Mouse (Mus musculus) c-Kit-positive CD71-positive TER-119-negative erythroid progenitor cells, embryonic 14.5 days (primary cell): Measurements from ENCODE around the gene Dtx1.

Source experiments
- DNase-seq: peaks from one replicate; pipeline ENCODE4 v3.0.0-alpha.2; 2013; ENCODE audit warnings: low read depth

The Dtx1 gene

GRCm38 (mm10) chr5:120711827-120712226 is at the start of gene Dtx1:
TSS of gene Dtx1 (minus strand) at chr5:120711927.
- DNase-seq: no peak

DNA sequence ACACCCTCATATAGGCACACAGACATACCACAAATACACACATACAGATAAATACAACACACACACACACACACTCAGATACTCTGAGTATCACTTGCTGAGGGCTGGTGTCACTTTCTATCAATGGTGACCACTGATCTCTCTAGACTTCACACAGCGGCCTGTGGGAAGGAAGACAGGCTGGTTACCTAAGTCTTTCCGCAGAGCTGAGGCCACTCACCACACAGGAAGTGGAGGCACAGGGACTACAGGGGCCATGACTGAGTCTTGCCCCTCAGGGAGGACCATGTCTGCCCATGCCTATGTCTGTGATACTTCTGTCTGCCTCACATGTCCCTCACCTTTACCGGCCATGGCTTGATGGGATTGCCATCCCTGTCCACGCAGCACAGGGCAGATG is 42.5 kb upstream of the Dtx1 start:
- DNase-seq: no peak

- DNase-seq: no peak
These were observed 41.1 kb upstream of the Dtx1 start for GRCm38 (mm10) chr5:120752786-120753185.

DNA sequence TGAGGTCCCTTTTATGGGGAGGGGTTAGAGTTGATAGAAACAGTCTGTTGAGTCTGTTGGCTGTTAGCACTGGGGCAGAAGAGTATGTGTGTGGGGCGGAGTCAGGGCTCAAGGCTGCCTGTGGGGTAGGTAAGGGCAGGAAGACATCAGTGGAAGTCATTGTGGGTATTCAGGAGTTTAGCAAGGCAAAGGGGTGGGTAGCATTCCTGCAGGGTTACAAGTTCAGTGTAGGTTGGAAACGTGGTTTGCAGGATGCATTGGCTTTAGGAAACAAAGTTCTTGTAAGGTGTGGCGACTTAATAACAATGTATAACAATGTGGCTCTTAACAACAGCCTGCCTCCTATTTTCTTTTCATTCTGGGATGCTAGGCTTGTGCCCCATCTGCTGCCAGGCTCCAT is 39.5 kb upstream of the Dtx1 start:
- no peak for DNase-seq

- DNase-seq: no peak
These were observed 38.0 kb upstream of the Dtx1 start, which contains the start of gene Oas2 for GRCm38 (mm10) chr5:120749688-120750087. TSS of gene Oas2 (minus strand) at chr5:120749853.

GRCm38 (mm10) chr5:120746451-120746850 is 34.7 kb upstream of the Dtx1 start:
- peak; percentile 30 for DNase-seq

- DNase-seq: peak; percentile 21
These were observed 30.4 kb upstream of the Dtx1 start for GRCm38 (mm10) chr5:120742125-120742524.

DNA sequence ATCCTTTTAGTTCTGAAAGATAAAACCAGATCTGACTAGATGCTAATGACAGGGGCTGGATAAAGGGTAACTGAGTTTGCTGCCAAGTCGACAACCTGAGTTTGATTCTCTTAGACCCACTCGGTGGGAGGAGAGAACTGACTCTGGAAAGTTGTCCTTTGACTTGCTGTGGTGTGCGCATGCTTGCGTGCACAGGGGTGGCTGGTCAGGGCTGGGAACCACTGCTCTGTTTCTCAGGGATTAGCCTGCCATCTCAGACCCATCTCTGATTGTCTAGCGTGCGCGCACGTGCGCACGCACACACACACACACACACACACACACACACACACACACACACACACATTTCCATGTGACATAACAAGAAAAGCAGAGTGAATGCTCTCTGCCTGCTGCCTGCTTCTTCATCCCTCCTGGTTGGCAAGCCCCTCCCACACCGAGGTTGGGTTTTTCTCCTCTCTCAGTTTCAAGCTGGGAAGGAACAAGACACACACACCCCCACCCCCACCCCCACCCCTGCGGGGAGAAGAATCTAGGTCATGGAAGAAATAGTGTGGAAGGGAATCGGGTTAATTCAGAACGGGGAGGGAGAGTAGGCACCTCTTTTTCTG is 22.8 kb upstream of the Dtx1 start:
- DNase-seq: no peak

DNA sequence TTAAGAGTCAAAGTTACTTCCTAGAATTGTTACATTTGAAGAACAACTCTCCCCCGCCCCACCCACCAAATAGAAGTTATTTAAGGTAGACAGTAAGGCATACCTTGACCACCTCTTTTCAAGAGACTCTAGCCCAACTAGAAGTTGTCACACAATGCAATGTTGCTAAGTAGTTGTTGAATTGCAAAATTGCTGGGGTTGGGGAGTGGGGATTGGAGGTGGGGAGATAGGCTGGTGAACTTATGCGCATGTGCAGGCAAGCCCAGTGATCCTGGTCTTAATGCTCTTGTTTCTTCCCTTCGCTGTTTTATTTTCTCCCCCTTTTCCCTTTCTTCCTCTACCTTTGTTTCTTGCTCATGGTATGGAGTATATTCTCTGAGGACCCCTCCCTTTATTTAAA is 22.0 kb upstream of the Dtx1 start:
- no peak for DNase-seq

DNA sequence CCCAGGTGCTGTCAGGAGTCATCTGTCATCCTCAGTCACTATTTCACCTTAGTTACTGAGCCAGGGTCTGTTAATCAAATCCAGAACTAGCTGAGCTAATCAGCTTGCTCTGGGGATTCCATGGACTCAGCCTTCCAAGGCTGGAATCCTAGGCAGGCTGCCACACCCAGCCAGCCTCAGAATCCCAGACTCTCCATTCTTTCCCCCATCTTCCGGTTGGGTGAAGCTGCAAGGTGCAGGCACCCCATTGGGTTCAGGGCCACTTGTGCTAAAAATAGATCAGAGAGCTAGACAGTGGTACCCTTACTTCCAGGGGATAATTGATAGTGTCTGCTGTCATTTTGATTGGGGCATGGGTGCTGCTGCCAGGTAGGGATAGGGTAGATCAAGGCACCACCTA is 21.0 kb upstream of the Dtx1 start:
- no peak for DNase-seq

GRCm38 (mm10) chr5:120729319-120729718 is 17.6 kb upstream of the Dtx1 start:
- DNase-seq: no peak

- DNase-seq: no peak
These were observed 14.2 kb upstream of the Dtx1 start for GRCm38 (mm10) chr5:120725811-120726455.

DNA sequence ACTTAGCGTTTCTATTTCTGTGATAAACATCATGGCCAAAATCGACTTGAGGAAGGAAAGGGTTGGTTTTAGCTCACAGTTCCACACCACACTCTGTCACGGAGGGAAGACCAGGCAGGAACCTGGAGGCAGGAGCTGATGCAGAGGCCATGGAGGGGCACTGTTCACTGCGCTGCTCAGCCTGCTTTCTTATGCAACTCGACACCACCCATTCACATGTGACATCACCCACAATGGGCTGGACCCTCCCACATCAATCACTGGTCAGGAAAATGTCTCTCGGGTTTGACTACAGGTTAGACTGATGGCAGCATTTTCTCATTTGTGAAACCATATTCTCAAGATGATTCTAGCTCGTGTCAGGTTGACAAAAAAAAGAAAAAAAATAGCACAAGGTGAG is 9.3 kb upstream of the Dtx1 start:
- no peak for DNase-seq

DNA sequence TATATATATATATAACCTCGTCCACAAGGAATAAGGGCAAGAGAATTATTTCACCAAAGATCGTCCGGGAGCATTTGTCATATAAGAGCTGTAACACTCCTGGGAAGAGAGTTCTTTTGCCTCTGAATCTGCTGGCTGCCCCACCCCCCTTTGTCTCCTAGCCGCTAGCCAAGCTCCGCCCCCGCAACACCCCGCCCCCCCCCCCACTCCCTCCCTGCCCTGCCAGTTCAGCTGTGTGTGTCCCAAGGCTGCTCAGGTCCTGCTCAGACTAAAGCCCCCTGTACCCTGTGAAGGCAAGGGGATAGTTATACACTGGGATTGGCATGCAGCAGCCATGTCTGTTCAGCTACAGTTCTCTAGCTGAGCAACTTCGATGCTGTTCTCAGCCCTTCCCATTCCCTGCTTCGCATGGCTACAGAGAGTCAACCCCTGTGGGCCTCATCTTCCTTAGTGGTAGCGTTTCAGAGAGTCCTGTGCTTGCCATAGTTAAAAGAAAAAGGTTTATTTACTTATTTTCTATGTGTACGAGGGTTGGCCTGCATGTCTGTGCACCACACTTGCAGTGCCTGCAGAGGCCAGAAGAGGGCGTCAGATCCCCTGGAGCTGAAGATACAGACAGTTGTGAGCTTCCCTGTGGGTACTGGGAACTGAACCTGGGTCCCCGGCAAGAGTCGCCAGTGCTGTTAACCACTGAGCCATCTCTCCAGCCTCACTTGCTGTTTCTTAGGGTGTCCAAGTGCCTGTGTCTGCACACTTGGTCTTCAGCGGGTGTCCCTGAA is 7.1 kb upstream of the Dtx1 start:
- no peak for DNase-seq

DNA sequence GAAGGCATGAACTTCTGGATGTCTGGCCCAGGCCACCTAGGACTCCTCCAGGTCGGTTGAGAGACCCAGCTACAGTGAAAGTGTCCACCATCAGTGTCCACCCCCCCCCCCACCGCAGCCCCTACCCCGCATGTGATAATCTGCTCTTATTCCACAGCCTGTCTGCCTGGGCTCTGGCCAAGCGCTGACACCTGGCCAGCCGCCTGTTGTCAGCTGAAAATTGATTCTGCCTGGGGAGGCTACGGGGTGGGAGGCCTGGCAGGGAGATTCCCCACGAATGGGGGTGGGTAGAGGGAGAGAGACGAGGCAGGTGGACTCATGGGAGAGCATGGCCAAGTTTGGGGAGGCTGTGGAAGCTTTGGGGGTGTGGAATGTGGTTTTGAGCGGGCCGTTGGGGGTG is 5.4 kb upstream of the Dtx1 start:
- DNase-seq: no peak

DNA sequence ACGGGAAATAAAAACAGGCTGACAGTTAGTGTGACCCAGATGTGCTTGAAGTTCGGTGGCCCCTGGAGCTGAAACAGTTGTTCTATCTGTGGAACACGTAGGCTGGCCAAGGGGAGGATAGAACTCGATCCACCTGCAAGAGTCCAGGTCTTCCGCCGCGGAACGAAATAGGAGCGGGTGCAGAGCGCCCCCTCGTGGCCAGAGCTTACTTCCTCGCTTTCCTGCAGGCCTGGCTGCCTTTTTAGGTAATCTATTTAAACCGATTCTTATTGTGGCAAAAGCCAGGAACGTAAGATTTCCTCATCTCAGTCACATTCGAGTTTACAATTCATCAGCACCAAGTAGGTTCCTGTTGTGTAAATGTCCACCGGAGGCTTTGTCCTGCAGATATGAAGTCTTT is 2.6 kb upstream of the Dtx1 start:
- DNase-seq: peak; percentile 37

DNA sequence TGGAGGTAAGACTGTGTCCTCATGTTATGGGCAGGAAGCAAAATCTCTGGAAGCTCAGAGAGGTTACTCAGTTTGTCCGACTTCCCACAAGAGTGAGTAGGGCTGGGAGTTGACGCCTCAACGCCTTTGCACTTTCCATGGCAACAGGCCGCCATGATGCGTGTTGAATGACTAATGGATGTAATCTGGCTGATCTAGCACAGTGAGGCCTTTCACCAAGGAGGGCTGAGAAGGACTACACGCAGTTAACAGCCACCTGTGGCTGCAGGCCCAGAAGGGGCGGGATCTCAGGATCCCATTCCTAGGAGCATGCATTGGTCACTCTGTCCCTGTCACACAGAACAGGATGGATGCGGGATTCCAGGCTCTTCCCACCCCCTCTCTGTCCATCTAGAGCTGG is 994 bp upstream of the Dtx1 start:
- DNase-seq: no peak

GRCm38 (mm10) chr5:120711416-120711815 is 311 bp downstream of the Dtx1 start:
- DNase-seq: no peak

GRCm38 (mm10) chr5:120710826-120711248 is 890 bp downstream of the Dtx1 start:
- no peak for DNase-seq

GRCm38 (mm10) chr5:120710161-120710825 is 1.4 kb downstream of the Dtx1 start:
- DNase-seq: no peak

GRCm38 (mm10) chr5:120706976-120707375 is 4.8 kb downstream of the Dtx1 start:
- no peak for DNase-seq

- no peak for DNase-seq
These were observed 5.2 kb downstream of the Dtx1 start for GRCm38 (mm10) chr5:120706541-120706940.

- DNase-seq: no peak
These were observed 7.3 kb downstream of the Dtx1 start for GRCm38 (mm10) chr5:120704421-120704820.
